Mouse (Mus musculus) hindbrain, embryonic 13.5 days (tissue): ENCODE measurements at regions not wholly inside any gene's neighbourhood (a gene's known extent, or its start where the extent isn't known, plus 50 kb on each side); places are given as distances from the start of the nearest gene placed in this dataset.

Experiments used
- ATAC-seq: fragments of 200-750 bp; cut with Nextera tagmentation; 2 replicates; pipeline ENCODE4 v1.8.0; 2017; ENCODE audit warnings: moderate TSS enrichment; ENCODE audit not compliant: low FRiP score
- H3K27ac ChIP-seq: fragments of 300-500 bp; sonication (generic); 2 replicates; pipeline ENCODE4 v1.5.1; 2015; ENCODE audit warnings: inconsistent platforms, mild to moderate bottlenecking, moderate library complexity
- H3K27me3 ChIP-seq: fragments of 300-500 bp; sonication (generic); 2 replicates; pipeline ENCODE4 v1.6.1; 2015; ENCODE audit warnings: mild to moderate bottlenecking, inconsistent platforms
- H3K36me3 ChIP-seq: fragments of 300-500 bp; sonication (generic); 2 replicates; pipeline ENCODE4 v1.6.1; 2015; ENCODE audit warnings: mild to moderate bottlenecking, inconsistent platforms
- H3K4me1 ChIP-seq: fragments of 300-500 bp; sonication (generic); replicated peaks from 2 replicates; pipeline ENCODE4 v1.6.1; 2015; ENCODE audit warnings: inconsistent platforms
- H3K4me2 ChIP-seq: fragments of 300-500 bp; sonication (generic); 2 replicates; pipeline ENCODE4 v1.6.1; 2015; ENCODE audit warnings: inconsistent platforms, mild to moderate bottlenecking, moderate library complexity
- H3K4me3 ChIP-seq: fragments of 300-500 bp; sonication (generic); 2 replicates; pipeline ENCODE4 v1.5.1; 2015; ENCODE audit warnings: mild to moderate bottlenecking, inconsistent platforms
- H3K9ac ChIP-seq: fragments of 300-500 bp; sonication (generic); 2 replicates; pipeline ENCODE4 v1.6.1; 2015; ENCODE audit warnings: mild to moderate bottlenecking, inconsistent platforms
- H3K9me3 ChIP-seq: fragments of 300-500 bp; sonication (generic); 2 replicates; pipeline ENCODE4 v1.6.1; 2016; ENCODE audit warnings: inconsistent platforms
- WGBS: fragments of 180-500 bp; shearing (Covaris S2); methylation state at CpG from one replicate; pipeline ENCODE4 v1.1.7; 2015; 5-methylcytosine and 5-hydroxymethylcytosine counted together

GRCm38 (mm10) chr8:115906650-115907049 is 199.1 kb upstream of the Maf start:
- H3K27ac ChIP-seq: no peak overlapping the region
- WGBS: 95% methylated on average over 5 of the region's 5 CpGs

GRCm38 (mm10) chr8:115903853-115904420 is 196.3 kb upstream of the Maf start:
- no peaks in the 10 kb centered on the region for H3K9me3 ChIP-seq
- H3K27me3 ChIP-seq: no peaks in the 10 kb centered on the region
- ATAC-seq: no peak
- H3K9ac ChIP-seq: no peak overlapping the region
- H3K4me3 ChIP-seq: no peak overlapping the region
- no peak overlapping the region for H3K27ac ChIP-seq
- no peaks in the 10 kb centered on the region for H3K4me1 ChIP-seq
- no peaks in the 10 kb centered on the region for H3K36me3 ChIP-seq
- H3K4me2 ChIP-seq: no peak overlapping the region
- WGBS: 86% methylated on average over 6 of the region's 6 CpGs

More at GRCm38 (mm10) chr8:115906650-115907049, 199.1 kb upstream of the Maf start:
- no peak overlapping the region for H3K4me3 ChIP-seq
- H3K36me3 ChIP-seq: no peaks in the 10 kb centered on the region
- no peak overlapping the region for H3K4me2 ChIP-seq
- H3K4me1 ChIP-seq: no peaks in the 10 kb centered on the region
- ATAC-seq: no peak
- no peaks in the 10 kb centered on the region for H3K9me3 ChIP-seq
- no peak overlapping the region for H3K9ac ChIP-seq
- no peaks in the 10 kb centered on the region for H3K27me3 ChIP-seq

- WGBS: 75% methylated on average over 6 of the region's 6 CpGs
- Histone ChIP-seq H3K9me3 (no peaks in the 10 kb centered on the region), H3K27ac (no peak overlapping the region), H3K9ac (no peak overlapping the region), H3K4me2 (no peak overlapping the region), H3K36me3 (no peaks in the 10 kb centered on the region), H3K27me3 (no peaks in the 10 kb centered on the region), H3K4me3 (no peak overlapping the region), H3K4me1 (no peaks in the 10 kb centered on the region)
- no peak for ATAC-seq
Observed at GRCm38 (mm10) chr8:115897521-115898178, 190.1 kb upstream of the Maf start.

GRCm38 (mm10) chr8:115897086-115897485 is 189.5 kb upstream of the Maf start:
- no peaks in the 10 kb centered on the region for H3K9me3 ChIP-seq
- no peak overlapping the region for H3K4me3 ChIP-seq
- H3K36me3 ChIP-seq: no peaks in the 10 kb centered on the region
- H3K4me2 ChIP-seq: no peak overlapping the region
- no peak overlapping the region for H3K9ac ChIP-seq
- 89% methylated on average over 4 of the region's 4 CpGs for WGBS
- H3K27ac ChIP-seq: no peak overlapping the region
- no peak for ATAC-seq
- no peaks in the 10 kb centered on the region for H3K4me1 ChIP-seq
- no peaks in the 10 kb centered on the region for H3K27me3 ChIP-seq

GRCm38 (mm10) chr8:115896066-115896465 is 188.5 kb upstream of the Maf start:
- no peaks in the 10 kb centered on the region for H3K4me1 ChIP-seq
- H3K4me3 ChIP-seq: no peak overlapping the region
- H3K36me3 ChIP-seq: no peaks in the 10 kb centered on the region
- H3K27ac ChIP-seq: no peak overlapping the region
- WGBS: 70% methylated on average over 4 of the region's 4 CpGs
- no peak for ATAC-seq
- no peaks in the 10 kb centered on the region for H3K27me3 ChIP-seq
- no peak overlapping the region for H3K9ac ChIP-seq
- no peak overlapping the region for H3K4me2 ChIP-seq
- H3K9me3 ChIP-seq: no peaks in the 10 kb centered on the region

GRCm38 (mm10) chr8:115888278-115888677 is 180.7 kb upstream of the Maf start:
- Histone ChIP-seq H3K4me2 (no peak overlapping the region), H3K9ac (no peak overlapping the region), H3K4me3 (no peak overlapping the region), H3K9me3 (no peaks in the 10 kb centered on the region), H3K4me1 (no peaks in the 10 kb centered on the region), H3K27me3 (no peaks in the 10 kb centered on the region), H3K27ac (no peak overlapping the region), H3K36me3 (no peaks in the 10 kb centered on the region)
- 88% methylated on average over 4 of the region's 4 CpGs for WGBS
- ATAC-seq: no peak

GRCm38 (mm10) chr8:115885121-115885743 is 177.6 kb upstream of the Maf start:
- Histone ChIP-seq H3K27ac (no peak overlapping the region), H3K4me1 (no peaks in the 10 kb centered on the region), H3K36me3 (no peaks in the 10 kb centered on the region), H3K4me2 (no peak overlapping the region), H3K27me3 (no peaks in the 10 kb centered on the region), H3K4me3 (no peak overlapping the region), H3K9ac (no peak overlapping the region), H3K9me3 (no peaks in the 10 kb centered on the region)
- 69% methylated on average over 2 of the region's 2 CpGs for WGBS
- ATAC-seq: no peak

GRCm38 (mm10) chr8:115883808-115884207 is 176.2 kb upstream of the Maf start:
- no peak for ATAC-seq
- H3K4me2 ChIP-seq: no peak overlapping the region
- no peak overlapping the region for H3K4me3 ChIP-seq
- H3K27me3 ChIP-seq: no peaks in the 10 kb centered on the region
- no peaks in the 10 kb centered on the region for H3K4me1 ChIP-seq
- H3K27ac ChIP-seq: no peak overlapping the region
- no peak overlapping the region for H3K9ac ChIP-seq
- WGBS: 83% methylated on average over 3 of the region's 3 CpGs
- no peaks in the 10 kb centered on the region for H3K9me3 ChIP-seq
- H3K36me3 ChIP-seq: no peaks in the 10 kb centered on the region

GRCm38 (mm10) chr8:115881881-115882280 is 174.3 kb upstream of the Maf start:
- 91% methylated on average over 8 of the region's 8 CpGs for WGBS
- H3K36me3 ChIP-seq: no peaks in the 10 kb centered on the region
- H3K4me2 ChIP-seq: no peak overlapping the region
- ATAC-seq: no peak
- H3K4me1 ChIP-seq: no peaks in the 10 kb centered on the region
- no peaks in the 10 kb centered on the region for H3K27me3 ChIP-seq
- no peak overlapping the region for H3K9ac ChIP-seq
- H3K4me3 ChIP-seq: no peak overlapping the region
- H3K9me3 ChIP-seq: no peaks in the 10 kb centered on the region
- H3K27ac ChIP-seq: no peak overlapping the region

GRCm38 (mm10) chr8:115874789-115875188 is 167.2 kb upstream of the Maf start:
- Histone ChIP-seq H3K27ac (no peak overlapping the region), H3K27me3 (no peaks in the 10 kb centered on the region), H3K4me1 (peaks cover 4% of the 10 kb centered on the region), H3K9me3 (no peaks in the 10 kb centered on the region), H3K36me3 (no peaks in the 10 kb centered on the region), H3K9ac (no peak overlapping the region), H3K4me3 (no peak overlapping the region), H3K4me2 (no peak overlapping the region)
- ATAC-seq: no peak
- WGBS: 73% methylated on average over 7 of the region's 7 CpGs

- ATAC-seq: no peak
- H3K4me1 ChIP-seq: peaks cover 4% of the 10 kb centered on the region
- H3K9ac ChIP-seq: no peak overlapping the region
- H3K4me2 ChIP-seq: no peak overlapping the region
- H3K9me3 ChIP-seq: no peaks in the 10 kb centered on the region
- H3K4me3 ChIP-seq: no peak overlapping the region
- H3K27ac ChIP-seq: no peak overlapping the region
- no peaks in the 10 kb centered on the region for H3K27me3 ChIP-seq
- WGBS: 49% methylated on average over 5 of the region's 5 CpGs
- no peaks in the 10 kb centered on the region for H3K36me3 ChIP-seq
Observed at GRCm38 (mm10) chr8:115871381-115871780, 163.8 kb upstream of the Maf start.

GRCm38 (mm10) chr8:115861381-115861780 is 153.8 kb upstream of the Maf start:
- ATAC-seq: no peak
- H3K4me1 ChIP-seq: no peaks in the 10 kb centered on the region
- no peak overlapping the region for H3K4me2 ChIP-seq
- H3K27me3 ChIP-seq: no peaks in the 10 kb centered on the region
- no peak overlapping the region for H3K4me3 ChIP-seq
- H3K9ac ChIP-seq: no peak overlapping the region
- 89% methylated on average over 3 of the region's 3 CpGs for WGBS
- H3K36me3 ChIP-seq: no peaks in the 10 kb centered on the region
- no peak overlapping the region for H3K27ac ChIP-seq
- H3K9me3 ChIP-seq: no peaks in the 10 kb centered on the region

GRCm38 (mm10) chr8:115859406-115859805 is 151.8 kb upstream of the Maf start:
- no peak overlapping the region for H3K4me3 ChIP-seq
- no peaks in the 10 kb centered on the region for H3K9me3 ChIP-seq
- no peak overlapping the region for H3K4me2 ChIP-seq
- no peak overlapping the region for H3K27ac ChIP-seq
- no peaks in the 10 kb centered on the region for H3K36me3 ChIP-seq
- H3K4me1 ChIP-seq: no peaks in the 10 kb centered on the region
- H3K9ac ChIP-seq: no peak overlapping the region
- no peak for ATAC-seq
- H3K27me3 ChIP-seq: no peaks in the 10 kb centered on the region
- WGBS: 90% methylated on average over 8 of the region's 8 CpGs
